Mouse (Mus musculus): ENCODE results near the gene Mtmr11. TPM values are rescaled to one million over a fixed set of nuclear protein-coding genes. Genes with fewer than 3 reads are reported as not detected.

Mtmr11 gene
- polyA plus RNA-seq (2014; fragmentation: Illumina TruSeq; extraction: RNeasy Lipid Tissue Mini Kit (QIAGEN cat#74804); ENCODE audit: low read depth, low replicate concordance) = 4.2 TPM

DNA sequence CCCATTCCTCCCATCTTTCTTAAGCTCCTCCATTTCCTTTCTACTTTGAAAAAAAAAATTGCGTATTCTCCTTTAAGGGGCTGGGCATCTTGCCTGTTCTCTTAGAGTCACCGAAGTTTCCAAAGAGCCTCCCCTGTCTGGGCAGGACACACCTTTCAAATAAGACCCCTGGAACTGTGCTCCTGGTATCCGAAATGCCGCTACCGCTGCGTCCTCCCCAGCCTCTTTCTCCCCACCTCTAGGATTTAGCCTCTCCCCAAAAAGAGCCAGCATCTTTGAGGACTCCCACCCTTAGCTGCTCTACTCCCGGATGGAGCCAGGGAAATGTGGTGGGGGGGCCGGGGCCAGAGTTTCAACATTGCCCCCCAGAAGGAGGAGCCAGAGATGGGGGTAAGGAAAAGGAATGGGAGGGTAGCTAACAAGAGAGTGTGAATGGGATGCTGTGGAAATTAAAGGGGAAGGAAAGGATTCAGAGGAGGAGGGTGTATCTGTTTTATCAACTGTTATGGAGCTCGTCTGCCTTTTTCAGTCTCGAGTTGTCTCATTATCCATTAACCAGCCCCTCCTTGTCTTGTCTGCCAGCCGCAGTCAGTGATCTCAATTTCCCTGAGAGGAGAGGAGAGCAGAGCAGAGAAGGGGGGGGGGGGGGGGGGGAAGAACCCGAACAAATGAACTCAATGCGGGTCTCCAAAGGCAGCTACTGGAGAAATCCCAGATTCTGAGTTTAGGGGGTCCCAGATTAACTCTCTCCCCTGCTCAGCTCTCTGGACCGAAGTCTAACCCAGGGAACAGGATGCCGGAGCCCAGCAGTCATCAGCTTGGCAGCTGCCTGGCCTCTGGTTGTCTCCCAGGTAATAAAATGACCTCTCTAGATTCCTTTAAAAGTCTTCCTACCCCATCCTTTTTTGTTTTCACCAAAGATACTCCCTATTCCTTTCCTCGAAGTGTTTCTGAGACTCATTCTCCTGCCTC, at the start of gene Mtmr11:
Gene Mtmr11 (plus strand): TSS at position 136 of the 972 bp plus-strand sequence.

DNA sequence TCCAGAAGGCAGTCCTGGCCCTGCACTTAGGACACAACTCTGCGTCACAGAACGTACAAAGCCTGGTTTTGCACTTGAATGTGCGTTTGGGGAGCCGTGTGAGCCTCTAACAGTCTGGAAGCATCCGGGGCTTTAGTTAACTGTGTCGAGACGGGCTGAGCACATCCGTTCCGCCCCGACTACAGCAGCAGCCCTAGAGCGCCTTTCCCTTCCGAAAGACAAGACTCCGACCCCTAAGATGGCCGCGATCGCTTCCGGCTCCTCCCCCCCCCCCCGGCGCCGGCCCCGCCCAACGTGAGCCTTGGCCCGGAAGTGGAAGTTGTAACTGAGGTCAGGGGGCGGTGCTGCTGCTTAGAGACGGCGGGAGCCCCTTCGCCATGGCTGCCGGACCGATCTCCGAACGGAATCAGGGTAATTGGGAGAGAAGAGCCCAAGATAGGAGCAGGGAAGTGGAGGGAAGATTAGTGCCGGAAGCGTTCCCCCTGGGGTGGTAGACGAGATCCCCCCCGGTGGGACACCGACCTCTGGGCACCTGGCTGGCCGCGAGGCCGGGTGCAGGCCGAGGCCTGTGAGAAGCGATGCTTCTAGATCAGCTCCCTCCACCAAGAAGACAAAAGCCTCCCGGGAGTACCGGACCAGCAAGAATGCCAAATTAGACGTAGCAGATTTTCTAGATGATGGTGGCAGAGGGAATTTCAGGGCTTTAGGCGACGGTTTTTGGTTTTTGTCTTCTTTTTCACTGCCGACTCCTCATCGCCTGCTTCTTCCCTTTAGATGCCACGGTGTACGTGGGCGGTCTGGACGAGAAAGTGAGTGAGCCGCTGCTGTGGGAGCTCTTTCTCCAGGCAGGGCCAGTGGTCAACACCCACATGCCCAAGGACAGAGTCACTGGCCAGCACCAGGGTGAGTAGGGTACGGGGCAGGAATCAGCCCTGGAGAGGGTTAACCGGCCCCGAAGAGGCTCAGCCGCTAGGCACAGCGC, 10.7 kb downstream of the Mtmr11 start, which contains the start of gene Sf3b4:
Gene Sf3b4 (plus strand): TSS at position 136 of the 982 bp plus-strand sequence.

DNA sequence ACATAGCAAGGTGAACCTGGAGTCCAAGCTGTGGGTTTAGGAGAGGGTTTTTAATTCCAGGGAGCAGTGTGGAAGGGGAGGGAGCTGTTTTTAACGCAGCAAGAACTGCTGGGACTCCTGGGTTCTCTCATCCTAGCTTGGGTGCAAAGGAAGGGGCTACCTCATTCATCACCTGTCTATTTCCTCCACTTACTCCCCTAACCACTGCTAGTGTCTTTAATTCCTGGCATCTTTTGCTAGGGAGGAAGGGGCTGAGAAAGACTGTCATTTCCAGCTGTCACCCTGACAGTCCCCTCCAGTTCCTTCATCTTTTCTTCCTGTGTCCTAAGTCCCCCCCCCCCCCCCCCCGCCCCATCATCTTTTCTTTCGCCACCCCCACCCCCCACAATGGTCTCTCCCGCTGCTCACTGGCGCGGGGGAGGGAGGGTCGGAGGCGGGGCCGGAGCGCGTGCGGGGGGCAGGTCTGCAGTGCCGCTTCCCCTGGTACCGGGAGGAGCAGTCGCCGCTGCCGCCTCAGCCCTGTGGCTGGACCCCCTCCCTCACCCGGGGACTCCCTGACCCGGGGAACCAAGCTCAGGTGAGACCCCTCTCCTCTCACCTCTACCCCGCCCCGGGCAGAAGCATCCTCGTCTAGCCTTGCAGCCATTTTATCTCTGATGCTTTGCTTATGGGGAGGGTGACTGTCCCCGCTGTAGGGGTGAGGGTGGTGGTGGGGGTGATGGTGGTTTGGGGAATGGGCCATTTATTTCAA, 19.1 kb downstream of the Mtmr11 start, which contains the start of gene Sv2a:
Gene Sv2a (plus strand): TSS at position 425 of the 751 bp plus-strand sequence.

DNA sequence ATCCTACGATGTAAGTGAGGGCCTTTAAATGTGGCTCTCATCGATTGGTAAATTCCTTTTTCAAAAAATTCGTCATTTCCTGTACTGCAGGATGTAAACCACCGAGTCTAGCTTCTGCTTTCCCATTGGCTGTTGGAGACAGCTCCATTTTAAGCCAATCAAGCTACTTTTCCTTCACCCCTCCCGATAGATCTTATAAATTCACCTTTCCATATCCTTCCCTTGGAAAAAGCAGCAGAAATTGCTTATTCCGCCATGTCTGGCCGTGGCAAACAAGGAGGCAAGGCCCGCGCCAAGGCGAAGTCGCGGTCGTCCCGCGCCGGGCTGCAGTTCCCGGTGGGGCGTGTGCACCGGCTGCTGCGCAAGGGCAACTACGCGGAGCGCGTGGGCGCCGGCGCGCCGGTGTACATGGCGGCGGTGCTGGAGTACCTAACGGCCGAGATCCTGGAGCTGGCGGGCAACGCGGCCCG, 57.9 kb downstream of the Mtmr11 start, which contains the start of the genes Bola1 and Hist2h2ab:
Gene Bola1 (minus strand): TSS at position 49 of the 470 bp plus-strand sequence.
Gene Hist2h2ab (plus strand): TSS at position 205 of the 470 bp plus-strand sequence.

DNA sequence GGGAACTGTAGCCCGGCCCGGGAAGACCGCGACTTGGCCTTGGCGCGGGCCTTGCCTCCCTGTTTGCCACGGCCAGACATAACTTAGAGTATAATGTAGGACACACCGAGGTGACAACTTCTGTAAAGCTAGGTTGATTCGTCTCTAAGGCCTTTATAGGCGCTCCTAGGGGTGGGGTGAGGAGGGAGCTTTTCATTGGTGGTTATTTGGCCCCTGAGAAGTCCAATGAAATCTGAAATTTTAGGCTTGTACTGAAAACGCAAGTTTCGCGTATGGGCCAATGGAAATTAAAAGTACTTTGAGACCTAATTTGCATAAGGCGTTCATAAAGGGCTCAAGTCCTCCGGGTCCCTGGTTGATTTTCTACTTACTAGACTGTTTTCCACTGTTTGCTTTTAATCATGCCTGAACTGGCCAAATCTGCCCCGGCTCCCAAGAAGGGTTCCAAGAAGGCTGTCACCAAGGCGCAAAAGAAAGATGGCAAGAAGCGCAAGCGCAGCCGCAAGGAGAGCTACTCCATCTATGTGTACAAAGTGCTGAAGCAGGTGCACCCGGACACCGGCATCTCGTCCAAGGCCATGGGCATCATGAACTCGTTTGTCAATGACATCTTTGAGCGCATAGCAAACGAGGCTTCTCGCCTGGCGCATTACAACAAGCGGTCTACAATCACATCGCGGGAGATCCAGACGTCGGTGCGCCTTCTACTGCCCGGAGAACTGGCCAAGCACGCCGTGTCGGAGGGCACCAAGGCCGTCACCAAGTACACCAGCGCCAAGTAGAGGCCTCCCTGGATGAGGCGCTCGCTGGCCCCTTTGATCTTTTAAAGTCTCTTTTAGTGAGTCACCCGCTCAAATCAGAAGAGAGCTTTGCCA, 59.2 kb downstream of the Mtmr11 start, which contains the start of the genes Hist2h2ac and Hist2h2be:
Gene Hist2h2ac (minus strand): TSS at position 116 of the 875 bp plus-strand sequence.
Gene Hist2h2be (plus strand): TSS at position 355 of the 875 bp plus-strand sequence.

Other genes starting within 250 kb of the Mtmr11 start
- 68.1 TPM for gene Anp32e, start 232.8 kb upstream of the Mtmr11 start, polyA plus RNA-seq (2014; fragmentation: Illumina TruSeq; extraction: RNeasy Lipid Tissue Mini Kit (QIAGEN cat#74804); ENCODE audit: low read depth, low replicate concordance)
- 86.2 TPM for gene Plekho1, start 166.0 kb upstream of the Mtmr11 start, polyA plus RNA-seq (2014; fragmentation: Illumina TruSeq; extraction: RNeasy Lipid Tissue Mini Kit (QIAGEN cat#74804); ENCODE audit: low read depth, low replicate concordance)
- gene Vps45, start 103.5 kb upstream of the Mtmr11 start, polyA plus RNA-seq (2014; fragmentation: Illumina TruSeq; extraction: RNeasy Lipid Tissue Mini Kit (QIAGEN cat#74804); ENCODE audit: low read depth, low replicate concordance) = 16.6 TPM
- gene Otud7b, start 57.5 kb upstream of the Mtmr11 start, polyA plus RNA-seq (2014; fragmentation: Illumina TruSeq; extraction: RNeasy Lipid Tissue Mini Kit (QIAGEN cat#74804); ENCODE audit: low read depth, low replicate concordance) = 26.9 TPM
- 18.5 TPM for gene Sf3b4, start 10.3 kb downstream of the Mtmr11 start, polyA plus RNA-seq (2014; fragmentation: Illumina TruSeq; extraction: RNeasy Lipid Tissue Mini Kit (QIAGEN cat#74804); ENCODE audit: low read depth, low replicate concordance)
- 4.0 TPM for gene Sv2a, start 19.1 kb downstream of the Mtmr11 start, polyA plus RNA-seq (2014; fragmentation: Illumina TruSeq; extraction: RNeasy Lipid Tissue Mini Kit (QIAGEN cat#74804); ENCODE audit: low read depth, low replicate concordance)
- 32.8 TPM for gene Bola1, start 57.7 kb downstream of the Mtmr11 start, polyA plus RNA-seq (2014; fragmentation: Illumina TruSeq; extraction: RNeasy Lipid Tissue Mini Kit (QIAGEN cat#74804); ENCODE audit: low read depth, low replicate concordance)
- not detected for gene Hist2h2ab, start 57.9 kb downstream of the Mtmr11 start, polyA plus RNA-seq (2014; fragmentation: Illumina TruSeq; extraction: RNeasy Lipid Tissue Mini Kit (QIAGEN cat#74804); ENCODE audit: low read depth, low replicate concordance)
- not detected for gene Hist2h2ac, start 58.9 kb downstream of the Mtmr11 start, polyA plus RNA-seq (2014; fragmentation: Illumina TruSeq; extraction: RNeasy Lipid Tissue Mini Kit (QIAGEN cat#74804); ENCODE audit: low read depth, low replicate concordance)
- 10.3 TPM for gene Hist2h2be, start 59.1 kb downstream of the Mtmr11 start, polyA plus RNA-seq (2014; fragmentation: Illumina TruSeq; extraction: RNeasy Lipid Tissue Mini Kit (QIAGEN cat#74804); ENCODE audit: low read depth, low replicate concordance)
- gene Hist2h3c2, start 77.1 kb downstream of the Mtmr11 start, polyA plus RNA-seq (2014; fragmentation: Illumina TruSeq; extraction: RNeasy Lipid Tissue Mini Kit (QIAGEN cat#74804); ENCODE audit: low read depth, low replicate concordance) = 2.9 TPM
- gene Hist2h2aa2, start 78.3 kb downstream of the Mtmr11 start, polyA plus RNA-seq (2014; fragmentation: Illumina TruSeq; extraction: RNeasy Lipid Tissue Mini Kit (QIAGEN cat#74804); ENCODE audit: low read depth, low replicate concordance) = 81.7 TPM
- 9.4 TPM for gene Hist2h2aa1, start 83.5 kb downstream of the Mtmr11 start, polyA plus RNA-seq (2014; fragmentation: Illumina TruSeq; extraction: RNeasy Lipid Tissue Mini Kit (QIAGEN cat#74804); ENCODE audit: low read depth, low replicate concordance)
- not detected for gene Hist2h3c1, start 84.7 kb downstream of the Mtmr11 start, polyA plus RNA-seq (2014; fragmentation: Illumina TruSeq; extraction: RNeasy Lipid Tissue Mini Kit (QIAGEN cat#74804); ENCODE audit: low read depth, low replicate concordance)
- 0.55 TPM for gene Hist2h4, start 101.3 kb downstream of the Mtmr11 start, polyA plus RNA-seq (2014; fragmentation: Illumina TruSeq; extraction: RNeasy Lipid Tissue Mini Kit (QIAGEN cat#74804); ENCODE audit: low read depth, low replicate concordance)
- not detected for gene Hist2h3b, start 106.7 kb downstream of the Mtmr11 start, polyA plus RNA-seq (2014; fragmentation: Illumina TruSeq; extraction: RNeasy Lipid Tissue Mini Kit (QIAGEN cat#74804); ENCODE audit: low read depth, low replicate concordance)
- not detected for gene Hist2h2bb, start 107.7 kb downstream of the Mtmr11 start, polyA plus RNA-seq (2014; fragmentation: Illumina TruSeq; extraction: RNeasy Lipid Tissue Mini Kit (QIAGEN cat#74804); ENCODE audit: low read depth, low replicate concordance)
- 2.2 TPM for gene Fcgr1, start 132.0 kb downstream of the Mtmr11 start, polyA plus RNA-seq (2014; fragmentation: Illumina TruSeq; extraction: RNeasy Lipid Tissue Mini Kit (QIAGEN cat#74804); ENCODE audit: low read depth, low replicate concordance)